Mouse (Mus musculus) thymus, adult 2 months (tissue): Measurements from ENCODE around the gene a.

Experiments
- CTCF ChIP-seq: fragments of 200-500 bp; IDR thresholded peaks from 2 replicates; pipeline ENCODE4 v1.5.1; 2012; ENCODE audit warnings: mild to moderate bottlenecking, control low read depth, low read length, moderate library complexity, borderline replicate concordance; ENCODE audit not compliant: control insufficient read depth, poor library complexity, insufficient read depth; ENCODE audit errors: extremely low read depth
- POLR2A ChIP-seq: fragments of 200-500 bp; IDR thresholded peaks from 2 replicates; pipeline ENCODE4 v1.6.1; 2012; ENCODE audit warnings: mild to moderate bottlenecking, low read length, control low read depth, moderate library complexity; ENCODE audit not compliant: control insufficient read depth, poor library complexity, insufficient read depth; ENCODE audit errors: extremely low read depth

- TF ChIP-seq CTCF (no peak), POLR2A (no peak)
Observed at GRCm38 (mm10) chr2:154949877-154950276, 158.7 kb downstream of the a start.
